Mouse (Mus musculus): ENCODE results near the gene Ap1b1. TPM values are rescaled to one million over a fixed set of nuclear protein-coding genes. Genes with fewer than 3 reads are reported as not detected.

Gene Ap1b1
- polyA plus RNA-seq, 3 experiments from 2014 or later, result 48.9 to 55.5 (median 50.0) TPM

GRCm38 (mm10) chr11:5037146-5037854 is 50.7 kb downstream of the Ap1b1 start:
- no peak for ATAC-seq

- ATAC-seq, result no peak
Measured at GRCm38 (mm10) chr11:5040585-5040984, 54.0 kb downstream of the Ap1b1 start.

- ATAC-seq, result no peak
Measured at GRCm38 (mm10) chr11:5041144-5041780, 54.6 kb downstream of the Ap1b1 start.

- ATAC-seq, result no peak
Measured at GRCm38 (mm10) chr11:5042645-5043381, 56.2 kb downstream of the Ap1b1 start.

- ATAC-seq, result no peak
Measured at GRCm38 (mm10) chr11:5046321-5046926, 59.8 kb downstream of the Ap1b1 start.

DNA sequence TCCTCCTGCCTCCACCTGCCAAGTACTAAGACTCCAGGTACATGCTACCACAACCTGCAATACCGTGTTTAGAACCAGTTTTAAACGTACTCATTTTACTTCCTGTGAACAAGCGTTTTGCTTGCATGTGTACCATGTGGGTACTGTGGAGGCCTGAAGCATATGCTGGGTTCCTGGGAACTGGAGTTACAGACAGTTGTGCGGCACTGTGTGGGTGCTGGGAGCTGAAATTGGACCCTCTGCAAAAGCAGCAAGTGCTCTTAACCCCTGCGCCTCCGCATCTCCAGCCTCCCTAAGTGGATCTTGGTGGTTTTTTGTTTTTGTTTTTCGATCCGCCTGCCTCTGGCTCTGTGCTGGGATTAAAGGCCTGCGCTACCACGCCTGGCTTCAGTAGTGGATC is 65.0 kb downstream of the Ap1b1 start:
- no peak for ATAC-seq

DNA sequence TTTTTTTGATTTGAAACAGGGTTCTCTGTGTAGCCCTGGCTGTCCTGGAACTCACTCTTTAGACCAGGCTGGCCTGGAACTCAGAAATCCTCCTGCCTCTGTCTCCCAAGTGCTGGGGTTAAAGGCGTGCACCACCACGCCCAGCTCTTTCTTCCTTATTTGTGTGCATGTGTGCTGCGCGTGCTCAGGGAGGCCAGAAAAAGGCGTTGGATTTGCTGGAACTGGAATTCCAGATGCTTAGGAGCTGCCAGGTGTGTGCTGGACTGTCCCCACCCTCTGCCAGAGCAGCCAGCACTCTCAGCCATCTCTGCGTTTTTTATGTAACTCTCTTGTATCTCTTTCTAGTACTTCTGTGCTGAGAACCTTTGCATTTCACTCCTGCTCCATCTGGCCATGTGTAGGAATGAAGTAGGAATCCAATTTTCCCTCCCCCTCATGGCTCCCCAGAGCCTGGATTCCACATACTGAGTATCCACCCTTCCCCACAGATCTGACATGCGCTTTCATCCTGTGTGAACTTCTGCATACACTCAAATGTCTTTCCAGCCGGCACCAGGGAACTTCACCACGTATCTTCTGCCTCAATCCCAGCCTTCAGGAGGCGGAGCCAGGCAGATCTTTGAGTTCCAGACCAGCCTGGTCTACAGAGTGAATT is 65.7 kb downstream of the Ap1b1 start:
- ATAC-seq, result no peak

- no peak for ATAC-seq
Measured at GRCm38 (mm10) chr11:5054151-5054550, 67.5 kb downstream of the Ap1b1 start.

DNA sequence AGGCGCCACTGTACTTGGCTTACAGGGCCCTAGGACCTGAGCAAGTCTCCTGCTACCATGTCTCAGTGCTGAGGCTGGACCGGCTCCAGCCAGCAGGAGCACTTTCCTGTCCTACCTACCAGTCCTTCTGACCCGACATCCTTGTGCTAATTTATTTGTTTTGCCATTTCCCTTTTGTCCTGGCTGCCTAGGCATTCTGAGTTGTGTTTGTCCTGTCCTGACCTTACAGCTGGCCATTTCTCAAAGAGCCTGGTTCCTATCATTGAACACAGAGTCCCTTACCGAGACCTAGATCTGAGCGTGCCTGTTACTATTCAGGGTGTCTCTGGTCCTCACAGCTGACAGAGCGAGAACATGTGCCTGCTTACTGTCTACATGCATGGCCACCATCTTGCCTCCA is 68.2 kb downstream of the Ap1b1 start:
- no peak for ATAC-seq

DNA sequence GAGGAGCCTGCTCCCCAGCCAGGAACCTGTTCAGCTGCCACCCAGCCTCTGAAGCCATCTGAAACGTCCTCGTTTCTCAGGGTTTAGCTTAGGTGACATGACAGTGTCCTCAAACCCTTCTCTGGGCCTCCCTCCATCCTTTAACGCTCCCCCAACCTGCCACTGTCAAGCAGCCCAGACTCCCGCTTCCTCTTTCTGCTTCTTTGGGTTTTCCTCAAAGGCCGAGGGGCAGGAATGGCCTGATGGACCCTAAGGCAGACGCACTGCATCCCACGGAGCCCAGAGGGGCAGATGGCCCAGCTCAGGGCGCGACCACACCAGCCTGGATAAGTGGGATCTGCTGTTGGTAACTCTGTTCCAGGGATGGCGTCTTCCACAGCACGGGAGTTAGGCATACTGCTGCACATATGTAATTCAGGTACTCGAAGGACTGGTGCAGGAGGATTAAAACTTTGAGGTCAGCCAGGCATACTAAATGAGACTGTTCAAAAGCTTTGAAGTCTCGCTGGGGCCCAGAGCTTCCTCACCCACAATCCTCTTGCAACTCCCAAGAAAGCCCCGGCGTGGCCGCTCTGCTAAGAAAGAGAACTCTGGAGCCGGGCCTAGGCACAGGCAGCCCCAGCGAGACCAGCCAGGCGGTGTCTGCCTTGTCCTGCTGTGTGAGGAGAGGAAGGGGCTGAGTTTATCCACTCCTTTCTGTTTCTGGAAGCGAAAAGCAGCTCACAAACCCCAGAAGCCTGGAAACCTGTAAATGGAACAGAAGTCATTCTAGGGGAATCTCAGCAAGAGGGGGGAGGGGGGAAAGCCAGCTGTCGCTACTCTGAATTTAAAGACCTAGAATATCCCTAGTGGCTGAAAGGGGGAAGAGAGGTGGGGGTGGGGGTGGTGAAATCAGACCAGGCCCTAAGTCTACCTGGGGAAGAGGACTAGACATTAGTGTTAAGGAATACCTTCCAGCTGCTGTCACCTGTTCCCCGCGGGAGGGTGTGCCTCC is 69.6 kb downstream of the Ap1b1 start:
- no peak for ATAC-seq

GRCm38 (mm10) chr11:5057064-5057463 is 70.4 kb downstream of the Ap1b1 start:
- ATAC-seq, result no peak

DNA sequence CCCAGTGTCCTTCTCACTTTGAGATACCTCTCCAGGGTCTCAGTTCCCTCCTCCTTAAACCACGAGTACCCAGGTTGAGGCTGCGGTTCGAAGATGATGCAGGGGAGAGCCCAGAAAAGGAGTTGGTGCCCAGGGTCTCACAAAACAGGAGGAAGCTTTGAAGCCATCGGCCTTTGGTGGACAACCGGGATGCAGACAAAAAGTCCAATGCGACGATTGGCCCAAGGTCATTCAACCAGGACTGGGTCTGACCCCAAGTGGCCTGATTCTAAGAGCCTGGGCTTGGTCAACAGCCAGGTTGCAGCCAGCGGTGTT is 70.9 kb downstream of the Ap1b1 start:
- no peak for ATAC-seq

- ATAC-seq, result no peak
Measured at GRCm38 (mm10) chr11:5057856-5058641, 71.4 kb downstream of the Ap1b1 start, which contains the start of gene Rasl10a. TSS of gene Rasl10a (plus strand) at chr11:5058128.

- ATAC-seq, result no peak
Measured at GRCm38 (mm10) chr11:5058783-5059182, 72.2 kb downstream of the Ap1b1 start.

DNA sequence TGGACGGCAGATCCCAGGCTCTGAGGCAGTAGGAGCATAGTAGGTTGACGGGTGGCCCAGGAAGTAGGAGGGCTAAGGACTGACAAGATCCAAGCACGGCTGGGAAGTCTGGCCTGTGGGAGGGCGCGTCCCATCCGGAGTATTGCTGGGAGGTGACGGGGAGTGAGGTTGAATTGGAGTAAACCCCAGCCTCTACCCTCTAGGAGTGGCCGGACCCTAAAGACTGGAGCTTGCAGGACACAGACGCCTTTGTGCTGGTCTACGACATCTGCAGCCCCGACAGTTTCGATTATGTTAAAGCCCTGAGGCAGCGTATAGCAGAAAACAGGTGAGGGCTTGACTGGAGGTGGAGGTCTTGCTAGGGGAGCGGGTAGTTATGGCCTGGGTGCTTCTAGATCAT is 72.6 kb downstream of the Ap1b1 start:
- no peak for ATAC-seq

- ATAC-seq, result no peak
Measured at GRCm38 (mm10) chr11:5059704-5060156, 73.1 kb downstream of the Ap1b1 start.

- ATAC-seq, result no peak
Measured at GRCm38 (mm10) chr11:5060756-5061412, 74.3 kb downstream of the Ap1b1 start.

- peak; percentile 53 for ATAC-seq
Measured at GRCm38 (mm10) chr11:5061413-5062139, 75.0 kb downstream of the Ap1b1 start.

GRCm38 (mm10) chr11:5062326-5062725 is 75.7 kb downstream of the Ap1b1 start:
- no peak for ATAC-seq

All from inflammation-experienced regulatory T-cells, adult 6 months (primary cell).